Mouse (Mus musculus): ENCODE results near the gene Rtp3.

The Rtp3 gene

GRCm38 (mm10) chr9:110946548-110947044 lies 43.8 kb downstream of the Rtp3 start:
- no peak for DNase-seq (ENCODE audit: extremely low read depth, low read depth)

- DNase-seq (ENCODE audit: extremely low read depth, low read depth), result no peak
Observed at GRCm38 (mm10) chr9:110945926-110946325, 44.5 kb downstream of the Rtp3 start, which contains the start of gene Tdgf1. Tdgf1 (minus strand) TSS chr9:110946158.

GRCm38 (mm10) chr9:110945343-110945742 lies 45.0 kb downstream of the Rtp3 start:
- DNase-seq (ENCODE audit: extremely low read depth, low read depth), result no peak

- DNase-seq (ENCODE audit: extremely low read depth, low read depth), result no peak
Observed at GRCm38 (mm10) chr9:110944265-110944664, 46.1 kb downstream of the Rtp3 start.

GRCm38 (mm10) chr9:110937506-110938490 lies 52.6 kb downstream of the Rtp3 start:
- no peak for DNase-seq (ENCODE audit: extremely low read depth, low read depth)

GRCm38 (mm10) chr9:110935941-110936340 lies 54.4 kb downstream of the Rtp3 start:
- no peak for DNase-seq (ENCODE audit: extremely low read depth, low read depth)
